Mouse (Mus musculus) liver, embryonic 14.5 days (tissue): ENCODE data around the gene Tmem37.

Experiments
- CTCF ChIP-seq: IDR thresholded peaks from 2 replicates; pipeline ENCODE4 v1.5.1; 2016; ENCODE audit warnings: antibody characterized with exemption, low read depth, control low read depth
- EP300 ChIP-seq: IDR thresholded peaks from 2 replicates; pipeline ENCODE4 v1.6.1; 2016; ENCODE audit warnings: antibody characterized with exemption, low read depth

GRCm38 (mm10) chr1:120098327-120098726, 24.5 kb upstream of the Tmem37 start:
- TF ChIP-seq CTCF (peak; percentile 79), EP300 (no peak)
